Mouse (Mus musculus) kidney, postnatal 0 days (tissue): ENCODE measurements around the gene Usf1. TPM values are rescaled to one million over a fixed set of nuclear protein-coding genes. Genes with fewer than 3 reads are reported as not detected.

Experiments
- ATAC-seq: fragments of 200-750 bp; cut with Nextera tagmentation; replicated peaks from 2 replicates; pipeline ENCODE4 v1.8.0; 2017; ENCODE audit warnings: low read depth, moderate number of reproducible peaks, moderate TSS enrichment, moderate library complexity; ENCODE audit not compliant: low FRiP score
- DNase-seq: peaks from one replicate; pipeline ENCODE4 v3.0.0-alpha.2; 2016; ENCODE audit warnings: low spot score
- H3K27ac ChIP-seq: fragments of 300-500 bp; sonication (generic); 2 replicates; pipeline ENCODE4 v1.5.1; 2014; ENCODE audit warnings: mild to moderate bottlenecking
- H3K27me3 ChIP-seq: fragments of 300-500 bp; sonication (generic); 2 replicates; pipeline ENCODE4 v1.6.1; 2014; ENCODE audit warnings: low read length, mixed read lengths; ENCODE audit not compliant: insufficient read depth
- H3K36me3 ChIP-seq: fragments of 300-500 bp; sonication (generic); 2 replicates; pipeline ENCODE4 v1.6.1; 2014; ENCODE audit warnings: low read length, mixed read lengths; ENCODE audit not compliant: insufficient read depth
- H3K4me1 ChIP-seq: fragments of 300-500 bp; sonication (generic); replicated peaks from 2 replicates; pipeline ENCODE4 v1.6.1; 2014; ENCODE audit warnings: antibody characterized with exemption, low read length, mixed read lengths; ENCODE audit not compliant: insufficient read depth
- H3K4me2 ChIP-seq: fragments of 300-500 bp; sonication (generic); 2 replicates; pipeline ENCODE4 v1.6.1; 2014; ENCODE audit warnings: mild to moderate bottlenecking, low read length, moderate library complexity, mixed read lengths
- H3K4me3 ChIP-seq: fragments of 300-500 bp; sonication (generic); replicated peaks from 2 replicates; pipeline ENCODE4 v1.5.1; 2014; ENCODE audit warnings: low read depth, low read length
- H3K9ac ChIP-seq: fragments of 300-500 bp; sonication (generic); 2 replicates; pipeline ENCODE4 v1.6.1; 2014; ENCODE audit warnings: low read depth, low read length
- H3K9me3 ChIP-seq: fragments of 300-500 bp; sonication (generic); replicated peaks from 2 replicates; pipeline ENCODE4 v1.6.1; 2016; ENCODE audit warnings: low read length, inconsistent platforms, mixed read lengths
- CTCF ChIP-seq: IDR thresholded peaks from 2 replicates; pipeline ENCODE4 v1.5.1; 2016; ENCODE audit warnings: antibody characterized with exemption, low read depth, mild to moderate bottlenecking, moderate library complexity
- WGBS: fragments of 180-500 bp; shearing (Covaris S2); extraction: QIAGEN DNeasy Blood & Tissue Kit; methylation state at CpG from one replicate; pipeline ENCODE4 v1.1.7; 2014; 5-methylcytosine and 5-hydroxymethylcytosine counted together
- polyA plus RNA-seq: library from polyadenylated mRNA; unstranded; fragments of >200 nt; fragmentation: Nextera tagmentation; extraction: Ambion mirVana; gene quantifications from 2 replicates; pipeline ENCODE4 v1.2.1, GENCODE M21; 2015

Usf1 gene
- polyA plus RNA-seq, 1 experiment from 2014 or later, result 64.0 TPM

DNA sequence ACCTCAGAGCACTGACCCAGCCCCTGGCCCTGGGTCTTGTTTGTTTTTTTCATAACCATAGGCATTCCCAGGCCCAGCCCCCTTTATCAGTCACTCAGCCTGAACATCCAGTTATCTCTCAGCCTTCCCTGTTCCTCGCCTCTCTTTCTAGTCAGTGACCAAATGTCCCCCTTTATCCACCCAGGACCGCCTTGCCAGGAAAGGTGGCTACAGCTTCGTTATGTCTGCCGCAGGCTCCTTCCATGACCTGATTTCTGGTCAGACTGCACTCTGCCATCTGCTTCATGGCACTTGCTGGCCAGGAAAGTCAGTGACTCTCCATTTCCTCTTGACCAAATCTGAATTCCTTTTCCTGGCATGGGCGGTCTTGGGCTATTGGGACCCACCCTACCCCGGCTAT lies 32.8 kb upstream of the Usf1 start:
- H3K9ac ChIP-seq, result no peak overlapping the region
- peaks cover 3% of the 10 kb centered on the region; the same call in 1 of the 2 replicates for H3K27me3 ChIP-seq
- no peak overlapping the region for H3K4me2 ChIP-seq
- H3K4me1 ChIP-seq, result peaks cover 7% of the 10 kb centered on the region
- ATAC-seq, result no peak
- WGBS, result 86% methylated on average over 6 of the region's 6 CpGs
- no peaks in the 10 kb centered on the region for H3K9me3 ChIP-seq
- no peak overlapping the region for H3K27ac ChIP-seq
- TF ChIP-seq CTCF, result no peak
- no peak for DNase-seq
- no peak overlapping the region for H3K4me3 ChIP-seq
- no peaks in the 10 kb centered on the region for H3K36me3 ChIP-seq

DNA sequence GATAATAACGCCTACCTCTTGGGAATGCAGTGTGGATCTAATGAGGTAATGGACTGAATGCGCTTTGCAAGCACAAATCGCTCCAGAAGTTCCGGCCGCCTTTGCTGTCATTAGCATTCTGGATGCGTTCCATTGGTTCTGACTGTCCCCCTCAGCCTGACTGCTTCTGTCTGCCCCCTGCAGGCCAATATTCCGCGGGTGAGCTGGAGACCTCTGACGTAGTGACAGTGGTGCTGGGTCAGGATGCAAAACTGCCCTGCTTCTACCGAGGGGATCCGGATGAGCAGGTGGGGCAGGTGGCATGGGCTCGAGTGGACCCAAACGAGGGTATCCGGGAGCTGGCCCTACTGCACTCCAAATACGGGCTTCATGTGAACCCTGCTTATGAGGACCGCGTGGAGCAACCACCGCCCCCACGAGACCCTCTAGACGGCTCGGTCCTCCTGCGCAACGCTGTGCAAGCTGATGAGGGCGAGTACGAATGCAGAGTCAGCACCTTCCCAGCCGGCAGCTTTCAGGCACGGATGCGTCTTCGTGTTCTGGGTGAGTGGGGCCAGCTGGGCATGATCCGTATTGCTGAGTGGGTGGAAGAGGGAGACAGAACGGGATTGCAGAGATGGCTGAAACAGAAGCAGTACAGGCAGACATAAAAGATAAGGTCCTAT lies 31.0 kb upstream of the Usf1 start:
- H3K36me3 ChIP-seq, result no peaks in the 10 kb centered on the region
- no peak overlapping the region for H3K27ac ChIP-seq
- H3K9me3 ChIP-seq, result no peaks in the 10 kb centered on the region
- H3K9ac ChIP-seq, result no peak overlapping the region
- H3K4me3 ChIP-seq, result peak overlapping the region; percentile 24; the same call in 1 of the 2 replicates
- peak overlapping the region; percentile 49 for H3K4me2 ChIP-seq
- ATAC-seq (peak; percentile 75), DNase-seq (peak; percentile 89)
- WGBS, result 2% methylated on average over 31 of the region's 31 CpGs
- TF ChIP-seq CTCF, result peak; percentile 80
- H3K4me1 ChIP-seq, result peaks cover 7% of the 10 kb centered on the region; the same call in 1 of the 2 replicates
- peaks cover 3% of the 10 kb centered on the region; the same call in 1 of the 2 replicates for H3K27me3 ChIP-seq

DNA sequence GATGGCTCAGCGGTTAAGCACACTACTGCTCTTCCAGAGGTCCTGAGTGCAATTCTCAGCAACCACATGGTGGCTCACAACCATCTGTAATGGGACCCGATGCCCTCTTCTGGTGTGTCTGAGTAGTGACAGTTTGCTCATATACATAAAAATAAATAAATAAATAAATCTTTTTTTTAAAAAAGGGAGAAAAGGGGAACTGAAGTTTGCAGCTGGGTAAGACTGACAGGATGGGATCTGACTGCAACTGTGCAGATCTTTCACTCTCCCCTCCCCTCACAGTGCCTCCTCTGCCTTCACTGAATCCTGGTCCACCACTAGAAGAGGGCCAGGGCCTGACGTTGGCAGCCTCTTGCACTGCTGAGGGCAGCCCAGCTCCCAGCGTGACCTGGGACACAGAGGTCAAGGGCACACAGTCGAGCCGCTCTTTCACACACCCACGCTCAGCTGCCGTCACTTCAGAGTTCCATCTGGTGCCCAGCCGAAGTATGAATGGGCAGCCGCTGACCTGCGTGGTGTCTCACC lies 29.0 kb upstream of the Usf1 start:
- no peak overlapping the region for H3K4me2 ChIP-seq
- 72% methylated on average over 11 of the region's 11 CpGs for WGBS
- no peaks in the 10 kb centered on the region for H3K36me3 ChIP-seq
- H3K4me1 ChIP-seq, result peaks cover 7% of the 10 kb centered on the region; the same call in 1 of the 2 replicates
- H3K27me3 ChIP-seq, result peaks cover 3% of the 10 kb centered on the region; the same call in 1 of the 2 replicates
- peak; percentile 24 for TF ChIP-seq CTCF
- no peak overlapping the region for H3K4me3 ChIP-seq
- DNase-seq (no peak), ATAC-seq (no peak)
- no peak overlapping the region for H3K9ac ChIP-seq
- no peaks in the 10 kb centered on the region for H3K9me3 ChIP-seq
- H3K27ac ChIP-seq, result no peak overlapping the region

DNA sequence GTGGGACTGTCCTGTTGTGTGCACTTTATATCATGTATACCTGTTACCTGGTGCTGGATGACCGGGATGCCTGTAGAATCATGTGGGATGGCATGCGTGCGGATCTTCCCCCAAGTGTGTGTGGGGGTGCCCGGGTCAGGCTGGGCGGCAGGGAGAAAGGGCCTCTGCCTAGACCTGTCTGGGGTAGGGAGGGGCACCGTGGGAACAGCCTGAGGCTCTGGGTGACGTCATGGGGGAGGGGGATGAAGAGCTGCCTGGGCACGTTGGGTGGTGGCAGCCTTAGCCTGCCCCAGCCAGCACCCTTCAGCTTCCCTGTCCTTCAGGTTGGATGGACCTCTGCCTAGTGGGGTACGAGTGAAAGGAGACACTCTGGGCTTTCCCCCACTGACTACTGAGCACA lies 26.8 kb upstream of the Usf1 start:
- 62% methylated on average over 9 of the region's 9 CpGs for WGBS
- no peak overlapping the region for H3K27ac ChIP-seq
- H3K9me3 ChIP-seq, result no peaks in the 10 kb centered on the region
- no peaks in the 10 kb centered on the region for H3K36me3 ChIP-seq
- H3K4me2 ChIP-seq, result no peak overlapping the region
- no peak overlapping the region for H3K4me3 ChIP-seq
- no peak overlapping the region for H3K9ac ChIP-seq
- H3K27me3 ChIP-seq, result peaks cover 3% of the 10 kb centered on the region; the same call in 1 of the 2 replicates
- peaks cover 7% of the 10 kb centered on the region; the same call in 1 of the 2 replicates for H3K4me1 ChIP-seq
- no peak for ATAC-seq
- no peak for DNase-seq
- no peak for TF ChIP-seq CTCF

DNA sequence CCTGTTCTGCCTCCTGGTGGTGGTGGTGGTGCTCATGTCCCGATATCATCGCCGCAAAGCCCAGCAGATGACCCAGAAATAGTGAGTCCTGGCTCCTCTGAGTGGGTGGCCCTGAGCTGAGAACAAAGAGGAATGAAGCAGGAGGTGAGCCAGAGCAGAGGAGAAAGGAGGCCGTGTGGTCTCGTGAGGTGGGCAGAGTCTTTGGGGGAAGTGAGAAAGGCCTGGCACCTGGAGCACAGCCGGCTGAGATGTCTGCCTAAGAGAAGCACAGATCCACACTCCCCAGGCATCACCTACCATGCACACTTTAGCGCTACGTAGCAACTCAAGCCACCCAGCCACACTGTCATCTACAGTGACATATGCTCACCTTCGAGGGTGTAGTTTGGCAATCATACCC lies 25.9 kb upstream of the Usf1 start:
- H3K27ac ChIP-seq, result no peak overlapping the region
- no peak overlapping the region for H3K9ac ChIP-seq
- no peak overlapping the region for H3K4me2 ChIP-seq
- H3K27me3 ChIP-seq, result peaks cover 2% of the 10 kb centered on the region; the same call in 1 of the 2 replicates
- H3K36me3 ChIP-seq, result no peaks in the 10 kb centered on the region
- peak; percentile 44 for TF ChIP-seq CTCF
- no peaks in the 10 kb centered on the region for H3K9me3 ChIP-seq
- 69% methylated on average over 9 of the region's 9 CpGs for WGBS
- no peak overlapping the region for H3K4me3 ChIP-seq
- DNase-seq, result no peak
- ATAC-seq, result no peak
- H3K4me1 ChIP-seq, result peaks cover under 1% of the 10 kb centered on the region; the same call in 1 of the 2 replicates

DNA sequence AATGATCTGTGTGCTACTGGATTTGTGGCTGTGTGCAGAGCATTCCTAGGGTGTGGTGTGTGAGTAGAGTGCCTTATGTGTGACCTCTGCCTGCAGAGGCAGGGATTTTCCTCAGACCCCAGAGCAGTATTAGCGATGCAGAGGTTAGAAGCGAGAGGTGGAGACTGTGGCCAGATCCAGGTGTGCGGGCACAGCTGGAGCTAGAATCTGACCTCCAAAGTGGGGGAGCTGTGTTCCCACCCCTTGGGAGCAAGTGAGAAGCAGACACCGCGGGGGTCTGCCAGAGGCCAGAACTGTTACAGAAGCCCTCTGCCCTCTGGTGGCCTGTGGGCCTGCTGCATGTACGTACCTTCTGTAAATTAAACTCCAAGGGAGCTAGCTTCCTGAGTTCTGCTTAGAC lies 24.0 kb upstream of the Usf1 start:
- peak; percentile 67 for TF ChIP-seq CTCF
- no peak overlapping the region for H3K9ac ChIP-seq
- WGBS, result 23% methylated on average over 6 of the region's 6 CpGs
- H3K9me3 ChIP-seq, result no peaks in the 10 kb centered on the region
- DNase-seq, result peak; percentile 63
- no peaks in the 10 kb centered on the region for H3K27me3 ChIP-seq
- ATAC-seq, result 0 out of 2 replicates have a peak, but pooled peaks have one; percentile 26
- H3K27ac ChIP-seq, result no peak overlapping the region
- no peak overlapping the region for H3K4me3 ChIP-seq
- H3K36me3 ChIP-seq, result no peaks in the 10 kb centered on the region
- no peaks in the 10 kb centered on the region for H3K4me1 ChIP-seq
- no peak overlapping the region for H3K4me2 ChIP-seq
